In the genomic region with DNA sequence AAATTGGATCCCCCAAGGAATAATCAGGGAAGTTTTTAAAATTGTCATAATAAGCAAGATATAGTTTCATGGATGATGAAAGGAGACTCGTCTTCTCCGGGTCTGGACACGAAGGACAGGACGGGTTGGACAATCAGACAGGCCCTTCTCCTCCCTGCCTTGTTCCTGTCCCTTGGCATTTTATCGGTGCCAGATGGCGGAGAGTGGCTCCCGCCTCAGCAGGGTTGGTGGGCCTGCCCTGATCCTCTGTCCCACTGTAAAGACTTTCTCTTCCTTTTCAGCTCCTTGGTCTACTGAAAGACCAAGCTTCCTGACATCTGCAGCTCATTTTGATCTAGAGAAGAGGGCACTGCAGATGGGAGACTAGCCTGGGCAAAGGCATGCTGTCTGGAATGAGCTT, we compare ENCODE assay signal across 22 mouse cellular contexts. TPM values are rescaled to one million over a fixed set of nuclear protein-coding genes. Genes with fewer than 3 reads are reported as not detected.
DNase-seq lines count a peak whose midpoint lies in the region; ATAC-seq and TF ChIP-seq lines count a peak whose summit lies in the region.
"Had no signal": no experiment of that assay in that cellular context is flagged by ENCODE, and none has a peak within 500 bp of the region (broad histone marks: within the 10 kb centered on the region; RNA-seq: fewer than 3 reads in every experiment).

No protein-coding gene starts in this region.

- H3K27me3 ChIP-seq in heart, embryonic 10.5 days (ENCODE audit: insufficient read depth, poor library complexity, severe bottlenecking) = no peaks in the 10 kb centered on the region
- H3K27me3 ChIP-seq in heart, embryonic 12.5 days (replicated peaks) = no peaks in the 10 kb centered on the region
- no peaks in the 10 kb centered on the region for H3K27me3 ChIP-seq in embryonic facial prominence, embryonic 12.5 days
- H3K27me3 ChIP-seq: CH12.LX; liver, embryonic 13.5 days had no signal

- no peak for DNase-seq in heart, embryonic 10.5 days (ENCODE audit: low spot score)
- DNase-seq in cerebellum, adult 9-11 months = peak; percentile 58
- no peak for DNase-seq in frontal cortex, postnatal 14 days (ENCODE audit: low spot score in 2 of 2)
- DNase-seq in urinary bladder, postnatal 10 days (ENCODE audit: low spot score) = no peak
- DNase-seq: adrenal gland, postnatal 14 days; gastrocnemius, postnatal 25 days; heart, adult 2 months; kidney, adult 18-20 months; liver, embryonic 13.5 days; spleen, adult 18-20 months; thymus, postnatal 36 days had no signal

- H3K4me1 ChIP-seq in heart, embryonic 10.5 days = peaks cover 30% of the 10 kb centered on the region
- H3K4me1 ChIP-seq in heart, embryonic 12.5 days (replicated peaks) = peaks cover 21% of the 10 kb centered on the region
- peaks cover 37% of the 10 kb centered on the region for H3K4me1 ChIP-seq in embryonic facial prominence, embryonic 12.5 days
- peaks cover 21% of the 10 kb centered on the region for H3K4me1 ChIP-seq in olfactory bulb, adult 2 months (ENCODE audit: control insufficient read depth, insufficient read depth, low read length)
- H3K4me1 ChIP-seq: liver, embryonic 13.5 days had no signal

- H3K9ac ChIP-seq in heart, embryonic 12.5 days = no peak overlapping the region
- H3K9ac ChIP-seq in embryonic facial prominence, embryonic 12.5 days = no peak overlapping the region
- H3K9ac ChIP-seq: hindbrain, embryonic 12.5 days; liver, embryonic 13.5 days; midbrain, embryonic 12.5 days; neural tube, embryonic 13.5 days had no signal

- 87% methylated on average over 7 of the region's 7 CpGs for WGBS in heart, embryonic 10.5 days
- WGBS in heart, embryonic 12.5 days = 88% methylated on average over 7 of the region's 7 CpGs
- WGBS in embryonic facial prominence, embryonic 12.5 days = 43% methylated on average over 7 of the region's 7 CpGs
- 91% methylated on average over 7 of the region's 7 CpGs for WGBS in olfactory bulb, adult 2 months

- ATAC-seq in heart, embryonic 12.5 days (ENCODE audit: insufficient number of reproducible peaks, low FRiP score) = no peak
- no peak for ATAC-seq in embryonic facial prominence, embryonic 12.5 days (ENCODE audit: insufficient number of reproducible peaks, insufficient read depth, low FRiP score, low TSS enrichment)
- ATAC-seq in frontal cortex, adult (ENCODE audit: low TSS enrichment) = no peak
- ATAC-seq: forebrain, embryonic 14.5 days had no signal

- H3K4me2 ChIP-seq in heart, embryonic 12.5 days = no peak overlapping the region
- no peak overlapping the region for H3K4me2 ChIP-seq in embryonic facial prominence, embryonic 12.5 days (replicated peaks)
- H3K4me2 ChIP-seq: hindbrain, embryonic 12.5 days; liver, embryonic 13.5 days; midbrain, embryonic 12.5 days; neural tube, embryonic 13.5 days had no signal

- TF ChIP-seq CTCF in olfactory bulb, adult 2 months (IDR thresholded peaks at IDR 0.05; ENCODE audit: insufficient read depth, low read depth, low read length) = no peak

- no peaks in the 10 kb centered on the region for H3K36me3 ChIP-seq in heart, embryonic 10.5 days
- no peaks in the 10 kb centered on the region for H3K36me3 ChIP-seq in heart, embryonic 12.5 days
- no peaks in the 10 kb centered on the region for H3K36me3 ChIP-seq in embryonic facial prominence, embryonic 12.5 days
- H3K36me3 ChIP-seq: hindbrain, embryonic 12.5 days; liver, embryonic 13.5 days; midbrain, embryonic 12.5 days; neural tube, embryonic 13.5 days had no signal

- peak overlapping the region; percentile 52 for H3K27ac ChIP-seq in heart, embryonic 10.5 days
- H3K27ac ChIP-seq in heart, embryonic 12.5 days (ENCODE audit: poor library complexity, severe bottlenecking) = no peak overlapping the region
- peak overlapping the region; percentile 55 for H3K27ac ChIP-seq in embryonic facial prominence, embryonic 12.5 days
- H3K27ac ChIP-seq in olfactory bulb, adult 2 months (ENCODE audit: insufficient read depth, low read depth, low read length) = 0 out of 2 replicates have a peak overlapping the region, but pooled peaks have one; percentile 13
- H3K27ac ChIP-seq: heart, adult 2 months; hindbrain, embryonic 12.5 days; kidney, postnatal 0 days; liver, embryonic 13.5 days; midbrain, embryonic 12.5 days; neural tube, embryonic 13.5 days had no signal

- no peaks in the 10 kb centered on the region for H3K9me3 ChIP-seq in heart, embryonic 10.5 days
- no peaks in the 10 kb centered on the region for H3K9me3 ChIP-seq in heart, embryonic 12.5 days (replicated peaks)
- no peaks in the 10 kb centered on the region for H3K9me3 ChIP-seq in embryonic facial prominence, embryonic 12.5 days
- H3K9me3 ChIP-seq: hindbrain, embryonic 12.5 days; liver, embryonic 13.5 days; midbrain, embryonic 12.5 days; neural tube, embryonic 13.5 days had no signal

- TF ChIP-seq POLR2A in olfactory bulb, adult 2 months (IDR thresholded peaks at IDR 0.05; ENCODE audit: insufficient read depth, low read depth, low read length) = no peak

- H3K4me3 ChIP-seq in heart, embryonic 10.5 days = no peak overlapping the region
- no peak overlapping the region for H3K4me3 ChIP-seq in heart, embryonic 12.5 days
- no peak overlapping the region for H3K4me3 ChIP-seq in embryonic facial prominence, embryonic 12.5 days
- no peak overlapping the region for H3K4me3 ChIP-seq in olfactory bulb, adult 2 months (ENCODE audit: insufficient read depth, low read depth, low read length)
- H3K4me3 ChIP-seq: erythroblast, embryonic 14.5 days; heart, adult 2 months; hindbrain, embryonic 12.5 days; liver, embryonic 13.5 days; midbrain, embryonic 12.5 days; neural tube, embryonic 13.5 days had no signal

RNA-seq across cellular contexts. Expression of a gene that starts 34.3 kb away (rescaled TPM):
- 11.3 and 22.2 TPM in 2 replicates for polyA plus RNA-seq in heart, embryonic 10.5 days (2016; fragmentation: Nextera tagmentation; extraction: Ambion mirVana)
- 17.4 and 18.4 TPM in 2 replicates for polyA plus RNA-seq in heart, embryonic 12.5 days (2016; fragmentation: Nextera tagmentation; extraction: Ambion mirVana)
- polyA plus RNA-seq in embryonic facial prominence, embryonic 12.5 days (2016; fragmentation: Nextera tagmentation; extraction: Ambion mirVana) = 33.5 and 34.2 TPM in 2 replicates
- not detected in 2 replicates for polyA plus RNA-seq in olfactory bulb, adult 2 months (2012; ENCODE audit: insufficient read depth, insufficient read length, low replicate concordance, missing spikeins)
- polyA plus RNA-seq: erythroblast, embryonic 14.5 days had no signal

Comparison
In these comparisons a context has a peak if more than half of its experiments do, and no peak if none do; other contexts are left out.
1. RNA of a gene that starts 34.3 kb away (polyA plus RNA-seq): 33.5 to 34.2 TPM in embryonic facial prominence, embryonic 12.5 days, 11.3 to 22.2 TPM in heart, embryonic 10.5 days and 17.4 to 18.4 TPM in heart, embryonic 12.5 days; not detected in olfactory bulb, adult 2 months; every median in the first group is over 10 times any median in the second.